Mouse (Mus musculus) activated CD4-positive, CD25-positive, alpha-beta regulatory T cell, adult 4 months (primary cell): ENCODE data around the gene Ift46. TPM values are rescaled to one million over a fixed set of nuclear protein-coding genes. Genes with fewer than 3 reads are reported as not detected.
A peak's percentile ranks its signal among the peaks of the same experiment; 100 is the strongest.
"Not testable (repeated sequence)": the region's sequence is repeated elsewhere in the genome, so short reads cannot be mapped to it uniquely, and the experiment has no call there.

Experiments
- ATAC-seq: one replicate; pipeline ENCODE4 v1.8.0; 2017
- polyA plus RNA-seq, 2 experiments: library from polyadenylated mRNA; unstranded; fragments of 100-300 nt; shearing (Covaris generic); gene quantifications; one replicate each; pipeline ENCODE4 v1.2.1; 2017

Ift46 gene
- polyA plus RNA-seq, 2 experiments from 2014 or later: 62.3 to 65.5 TPM

GRCm38 (mm10) chr9:44736301-44736700, 31.4 kb upstream of the Ift46 start:
- no peak for ATAC-seq

- ATAC-seq: no peak
These were observed 30.3 kb upstream of the Ift46 start for GRCm38 (mm10) chr9:44737240-44737949.

GRCm38 (mm10) chr9:44740663-44741192, 27.0 kb upstream of the Ift46 start:
- ATAC-seq: no peak

GRCm38 (mm10) chr9:44745371-44745770, 22.3 kb upstream of the Ift46 start:
- ATAC-seq: no peak

GRCm38 (mm10) chr9:44746666-44747065, 21.0 kb upstream of the Ift46 start:
- ATAC-seq: no peak

- ATAC-seq: no peak
These were observed 20.4 kb upstream of the Ift46 start for GRCm38 (mm10) chr9:44747341-44747740.

GRCm38 (mm10) chr9:44748473-44748872, 19.2 kb upstream of the Ift46 start:
- no peak for ATAC-seq

GRCm38 (mm10) chr9:44760873-44761272, 6.8 kb upstream of the Ift46 start:
- no peak for ATAC-seq

- ATAC-seq: not testable (repeated sequence)
These were observed 304 bp downstream of the Ift46 start for GRCm38 (mm10) chr9:44768029-44768394.

- no peak for ATAC-seq
These were observed 3.7 kb downstream of the Ift46 start for GRCm38 (mm10) chr9:44771376-44771775.

- peak; percentile 3 for ATAC-seq
These were observed 4.7 kb downstream of the Ift46 start for GRCm38 (mm10) chr9:44772392-44772749.

GRCm38 (mm10) chr9:44772750-44773651, 5.3 kb downstream of the Ift46 start:
- peak; percentile 99 for ATAC-seq

- ATAC-seq: no peak
These were observed 25.1 kb downstream of the Ift46 start for GRCm38 (mm10) chr9:44792842-44793241.

GRCm38 (mm10) chr9:44798298-44798697, 30.6 kb downstream of the Ift46 start:
- no peak for ATAC-seq

- ATAC-seq: peak; percentile 84
These were observed 31.6 kb downstream of the Ift46 start, which contains the start of gene Tmem25 for GRCm38 (mm10) chr9:44799102-44799957. Tmem25 (minus strand) TSS chr9:44799307.

GRCm38 (mm10) chr9:44799958-44800324, 32.2 kb downstream of the Ift46 start:
- no peak for ATAC-seq

GRCm38 (mm10) chr9:44801669-44802068, 34.0 kb downstream of the Ift46 start:
- ATAC-seq: no peak

- no peak for ATAC-seq
These were observed 35.2 kb downstream of the Ift46 start, which contains the start of gene Ttc36 for GRCm38 (mm10) chr9:44802808-44803450. Ttc36 (minus strand) TSS chr9:44803072.

GRCm38 (mm10) chr9:44804678-44805077, 37.0 kb downstream of the Ift46 start:
- no peak for ATAC-seq

GRCm38 (mm10) chr9:44805536-44805935, 37.8 kb downstream of the Ift46 start:
- no peak for ATAC-seq

- ATAC-seq: no peak
These were observed 39.4 kb downstream of the Ift46 start for GRCm38 (mm10) chr9:44807141-44807540.

- no peak for ATAC-seq
These were observed 40.1 kb downstream of the Ift46 start for GRCm38 (mm10) chr9:44807778-44808177.
